Comparison of ENCODE assay signal across 18 mouse cellular contexts in genomic region chr3:26270894-26271795, GRCm38 (mm10).
DNase-seq lines count a peak whose midpoint lies in the region; ATAC-seq and TF ChIP-seq lines count a peak whose summit lies in the region.
"Had no signal": no experiment of that assay in that cellular context is flagged by ENCODE, and none has a peak within 500 bp of the region (broad histone marks: within the 10 kb centered on the region; RNA-seq: fewer than 3 reads in every experiment).

No protein-coding gene starts in this region.

- H3K36me3 ChIP-seq in midbrain, embryonic 10.5 days: no peaks in the 10 kb centered on the region
- no peaks in the 10 kb centered on the region for H3K36me3 ChIP-seq in midbrain, postnatal 0 days (ENCODE audit: insufficient read depth, low read length)
- H3K36me3 ChIP-seq in forebrain, embryonic 15.5 days: no peaks in the 10 kb centered on the region
- H3K36me3 ChIP-seq in stomach, postnatal 0 days (ENCODE audit: control insufficient read depth, insufficient read depth, low read length): no peaks in the 10 kb centered on the region
- H3K36me3 ChIP-seq: heart, embryonic 10.5 days; limb, embryonic 10.5 days; stomach, embryonic 15.5 days had no signal

- no peak overlapping the region; the same call in 1 of the 2 replicates for H3K27ac ChIP-seq in midbrain, embryonic 10.5 days (replicated peaks)
- no peak overlapping the region for H3K27ac ChIP-seq in midbrain, postnatal 0 days (ENCODE audit: low read depth, low read length)
- no peak overlapping the region for H3K27ac ChIP-seq in forebrain, embryonic 15.5 days (replicated peaks)
- H3K27ac ChIP-seq in cerebellum, adult 2 months (ENCODE audit: insufficient read depth, low read length): no peak overlapping the region
- H3K27ac ChIP-seq in stomach, postnatal 0 days (replicated peaks): no peak overlapping the region
- H3K27ac ChIP-seq: heart, embryonic 10.5 days; limb, embryonic 10.5 days; stomach, embryonic 15.5 days had no signal

- TF ChIP-seq CTCF in midbrain, postnatal 0 days (IDR thresholded peaks at IDR 0.05): no peak
- no peak for TF ChIP-seq CTCF in cerebellum, adult 2 months (IDR thresholded peaks at IDR 0.05; ENCODE audit: borderline replicate concordance, insufficient read depth, low read depth, low read length)
- no peak for TF ChIP-seq CTCF in stomach, postnatal 0 days (IDR thresholded peaks at IDR 0.05; ENCODE audit: low read depth)

- no peak for TF ChIP-seq EP300 in stomach, postnatal 0 days (optimal IDR thresholded peaks at IDR 0.05)

- peaks cover 21% of the 10 kb centered on the region for H3K4me1 ChIP-seq in midbrain, embryonic 10.5 days
- no peaks in the 10 kb centered on the region for H3K4me1 ChIP-seq in midbrain, postnatal 0 days (ENCODE audit: insufficient read depth, low read length)
- H3K4me1 ChIP-seq in forebrain, embryonic 15.5 days: no peaks in the 10 kb centered on the region
- H3K4me1 ChIP-seq in cerebellum, adult 2 months (ENCODE audit: control insufficient read depth, insufficient read depth, low read length): no peaks in the 10 kb centered on the region
- H3K4me1 ChIP-seq in stomach, postnatal 0 days (replicated peaks; ENCODE audit: control insufficient read depth, insufficient read depth): no peaks in the 10 kb centered on the region
- H3K4me1 ChIP-seq: heart, embryonic 10.5 days; limb, embryonic 10.5 days; stomach, embryonic 15.5 days had no signal

- peak; percentile 24 for DNase-seq in adrenal gland, adult 2 months
- DNase-seq in adrenal gland, adult 8-10 months: no peak
- DNase-seq in midbrain, embryonic 10.5 days (ENCODE audit: low spot score): peak; percentile 35
- DNase-seq in midbrain, postnatal 0 days (ENCODE audit: low spot score): no peak
- peak; percentile 35 for DNase-seq in retina, postnatal 1 day
- no peak for DNase-seq in cerebellum, adult 2 months
- DNase-seq in stomach, postnatal 0 days (ENCODE audit: low spot score): no peak
- DNase-seq: cerebellum, adult 18-20 months; gastrocnemius, postnatal 10 days; kidney, postnatal 10 days; lung, postnatal 36 days; thymus, postnatal 14 days had no signal

- no peak overlapping the region for H3K9ac ChIP-seq in midbrain, postnatal 0 days (replicated peaks; ENCODE audit: low read length, poor library complexity, severe bottlenecking)
- no peak overlapping the region for H3K9ac ChIP-seq in forebrain, embryonic 15.5 days (replicated peaks)
- no peak overlapping the region for H3K9ac ChIP-seq in stomach, postnatal 0 days (ENCODE audit: low read length)
- H3K9ac ChIP-seq: stomach, embryonic 15.5 days had no signal

- H3K9me3 ChIP-seq in midbrain, embryonic 10.5 days (replicated peaks): no peaks in the 10 kb centered on the region
- no peaks in the 10 kb centered on the region for H3K9me3 ChIP-seq in midbrain, postnatal 0 days (ENCODE audit: low read length)
- H3K9me3 ChIP-seq in forebrain, embryonic 15.5 days: no peaks in the 10 kb centered on the region
- no peaks in the 10 kb centered on the region for H3K9me3 ChIP-seq in stomach, postnatal 0 days (ENCODE audit: control insufficient read depth, low read length)
- H3K9me3 ChIP-seq: heart, embryonic 10.5 days; limb, embryonic 10.5 days; stomach, embryonic 15.5 days had no signal

- 35% methylated on average over 4 of the region's 4 CpGs for WGBS in midbrain, embryonic 10.5 days
- 23% methylated on average over 4 of the region's 4 CpGs for WGBS in midbrain, postnatal 0 days
- 36% methylated on average over 4 of the region's 4 CpGs for WGBS in forebrain, embryonic 15.5 days
- 40% methylated on average over 4 of the region's 4 CpGs for WGBS in cerebellum, adult 2 months
- WGBS in stomach, postnatal 0 days: 54% methylated on average over 4 of the region's 4 CpGs

- peaks cover 45% of the 10 kb centered on the region for H3K27me3 ChIP-seq in midbrain, embryonic 10.5 days (ENCODE audit: low read depth, poor library complexity, severe bottlenecking)
- no peaks in the 10 kb centered on the region for H3K27me3 ChIP-seq in midbrain, postnatal 0 days (ENCODE audit: insufficient read depth, low read length)
- H3K27me3 ChIP-seq in forebrain, embryonic 15.5 days: no peaks in the 10 kb centered on the region
- H3K27me3 ChIP-seq in cerebellum, adult 2 months (ENCODE audit: control insufficient read depth, insufficient read depth, low read length): no peaks in the 10 kb centered on the region
- H3K27me3 ChIP-seq in stomach, postnatal 0 days (ENCODE audit: control insufficient read depth, insufficient read depth, low read length): no peaks in the 10 kb centered on the region
- H3K27me3 ChIP-seq: CH12.LX; stomach, embryonic 15.5 days had no signal

- no peak for TF ChIP-seq POLR2A in cerebellum, adult 2 months (IDR thresholded peaks at IDR 0.05; ENCODE audit: borderline replicate concordance, insufficient read depth, low read length)

- no peak overlapping the region for H3K4me3 ChIP-seq in midbrain, embryonic 10.5 days
- no peak overlapping the region for H3K4me3 ChIP-seq in midbrain, postnatal 0 days (ENCODE audit: low read depth, low read length)
- no peak overlapping the region for H3K4me3 ChIP-seq in forebrain, embryonic 15.5 days
- H3K4me3 ChIP-seq in cerebellum, adult 2 months (replicated peaks; ENCODE audit: insufficient read depth, low read depth, low read length): no peak overlapping the region
- no peak overlapping the region for H3K4me3 ChIP-seq in stomach, postnatal 0 days (ENCODE audit: low read depth, low read length)
- H3K4me3 ChIP-seq: heart, embryonic 10.5 days; limb, embryonic 10.5 days; stomach, embryonic 15.5 days had no signal

- no peak for ATAC-seq in midbrain, postnatal 0 days (ENCODE audit: low FRiP score)
- peak; percentile 55; the same call in 1 of the 2 replicates for ATAC-seq in forebrain, embryonic 15.5 days (replicated peaks)
- no peak for ATAC-seq in stomach, postnatal 0 days (ENCODE audit: low FRiP score, low TSS enrichment)
- ATAC-seq: intestine, embryonic 16.5 days had no signal

- no peak overlapping the region for H3K4me2 ChIP-seq in midbrain, postnatal 0 days (ENCODE audit: low read depth, low read length, poor library complexity, severe bottlenecking)
- H3K4me2 ChIP-seq in forebrain, embryonic 15.5 days (replicated peaks): no peak overlapping the region
- H3K4me2 ChIP-seq in stomach, postnatal 0 days (replicated peaks; ENCODE audit: low read depth): no peak overlapping the region
- H3K4me2 ChIP-seq: stomach, embryonic 15.5 days had no signal

Comparison
In these comparisons a context has a peak if more than half of its experiments do, and no peak if none do; other contexts are left out.
1. DNase-seq: peak in adrenal gland, adult 2 months (single experiment), midbrain, embryonic 10.5 days (single experiment) and retina, postnatal 1 day (single experiment); none in adrenal gland, adult 8-10 months (single experiment), midbrain, postnatal 0 days (single experiment), cerebellum, adult 2 months (0 of 2) and stomach, postnatal 0 days (single experiment).